Mouse (Mus musculus) lung, embryonic 16.5 days (tissue): Measurements from ENCODE around the gene Alpk1. TPM values are rescaled to one million over a fixed set of nuclear protein-coding genes. Genes with fewer than 3 reads are reported as not detected.

Experiments
- ATAC-seq: fragments of 200-750 bp; cut with Nextera tagmentation; 2 replicates; pipeline ENCODE4 v1.8.0; 2017; ENCODE audit warnings: low read depth, mild to moderate bottlenecking, moderate library complexity
- H3K27ac ChIP-seq: fragments of 300-500 bp; sonication (generic); 2 replicates; pipeline ENCODE4 v1.5.1; 2014; ENCODE audit warnings: mild to moderate bottlenecking, control low read depth, low read length
- H3K27me3 ChIP-seq: fragments of 300-500 bp; sonication (generic); 2 replicates; pipeline ENCODE4 v1.6.1; 2014; ENCODE audit warnings: low read depth, low read length, mixed read lengths; ENCODE audit not compliant: control insufficient read depth, insufficient read depth
- H3K36me3 ChIP-seq: fragments of 300-500 bp; sonication (generic); 2 replicates; pipeline ENCODE4 v1.6.1; 2014; ENCODE audit warnings: low read length; ENCODE audit not compliant: control insufficient read depth, insufficient read depth
- H3K4me1 ChIP-seq: fragments of 300-500 bp; sonication (generic); replicated peaks from 2 replicates; pipeline ENCODE4 v1.6.1; 2014; ENCODE audit warnings: low read length, mixed read lengths; ENCODE audit not compliant: control insufficient read depth, insufficient read depth
- H3K4me2 ChIP-seq: fragments of 300-500 bp; sonication (generic); 2 replicates; pipeline ENCODE4 v1.6.1; 2014; ENCODE audit warnings: low read depth, low read length, control low read depth
- H3K4me3 ChIP-seq: fragments of 300-500 bp; sonication (generic); 2 replicates; pipeline ENCODE4 v1.5.1; 2014; ENCODE audit warnings: mild to moderate bottlenecking, low read length, control low read depth
- H3K9ac ChIP-seq: fragments of 300-500 bp; sonication (generic); 2 replicates; pipeline ENCODE4 v1.6.1; 2014; ENCODE audit warnings: low read length, control low read depth
- H3K9me3 ChIP-seq: fragments of 300-500 bp; sonication (generic); 2 replicates; pipeline ENCODE4 v1.6.1; 2016; ENCODE audit warnings: low read length; ENCODE audit not compliant: control insufficient read depth
- WGBS: fragments of 180-500 bp; shearing (Covaris S2); extraction: QIAGEN DNeasy Blood & Tissue Kit; methylation state at CpG from one replicate; pipeline ENCODE4 v1.1.7; 2014; 5-methylcytosine and 5-hydroxymethylcytosine counted together
- polyA plus RNA-seq: library from polyadenylated mRNA; unstranded; fragments of >200 nt; fragmentation: Nextera tagmentation; extraction: Ambion mirVana; gene quantifications from 2 replicates; pipeline ENCODE4 v1.2.1, GENCODE M21; 2015

The Alpk1 gene
- polyA plus RNA-seq, 1 experiment from 2014 or later: 2.1 TPM

GRCm38 (mm10) chr3:127640762-127641700, 139.3 kb downstream of the Alpk1 start:
- WGBS: 3% methylated on average over 37 of the region's 37 CpGs
- Histone ChIP-seq H3K27me3 (peaks cover 89% of the 10 kb centered on the region), H3K4me2 (peak overlapping the region; percentile 26), H3K4me1 (no peaks in the 10 kb centered on the region; the same call in 1 of the 2 replicates), H3K27ac (no peak overlapping the region), H3K9me3 (no peaks in the 10 kb centered on the region), H3K36me3 (no peaks in the 10 kb centered on the region), H3K4me3 (peak overlapping the region; percentile 3; the same call in 1 of the 2 replicates), H3K9ac (no peak overlapping the region)
- ATAC-seq: peak; percentile 59; the same call in 1 of the 2 replicates

- H3K27ac ChIP-seq: no peak overlapping the region
- H3K4me1 ChIP-seq: no peaks in the 10 kb centered on the region; the same call in 1 of the 2 replicates
- ATAC-seq: 0 out of 2 replicates have a peak, but pooled peaks have one; percentile 28
- H3K36me3 ChIP-seq: no peaks in the 10 kb centered on the region
- no peak overlapping the region for H3K4me3 ChIP-seq
- 2% methylated on average over 36 of the region's 36 CpGs for WGBS
- H3K27me3 ChIP-seq: peaks cover 87% of the 10 kb centered on the region
- H3K9ac ChIP-seq: no peak overlapping the region
- no peaks in the 10 kb centered on the region for H3K9me3 ChIP-seq
- peak overlapping the region; percentile 26; the same call in 1 of the 2 replicates for H3K4me2 ChIP-seq
Measured at GRCm38 (mm10) chr3:127639875-127640761, 140.2 kb downstream of the Alpk1 start.

GRCm38 (mm10) chr3:127634984-127635349, 145.4 kb downstream of the Alpk1 start:
- Histone ChIP-seq H3K27ac (no peak overlapping the region), H3K9me3 (no peaks in the 10 kb centered on the region), H3K36me3 (no peaks in the 10 kb centered on the region), H3K4me2 (no peak overlapping the region), H3K4me3 (no peak overlapping the region), H3K27me3 (peaks cover 87% of the 10 kb centered on the region), H3K9ac (no peak overlapping the region), H3K4me1 (peaks cover 23% of the 10 kb centered on the region)
- WGBS: 11% methylated on average over 3 of the region's 3 CpGs
- ATAC-seq: no peak

GRCm38 (mm10) chr3:127634101-127634983, 146.0 kb downstream of the Alpk1 start:
- Histone ChIP-seq H3K4me3 (peak overlapping the region; percentile 42), H3K36me3 (no peaks in the 10 kb centered on the region), H3K9ac (no peak overlapping the region), H3K4me1 (peaks cover 23% of the 10 kb centered on the region), H3K27ac (no peak overlapping the region), H3K9me3 (no peaks in the 10 kb centered on the region), H3K4me2 (peak overlapping the region; percentile 59), H3K27me3 (peaks cover 87% of the 10 kb centered on the region)
- 1% methylated on average over 58 of the region's 58 CpGs for WGBS
- peak; percentile 89 for ATAC-seq

GRCm38 (mm10) chr3:127633080-127634032, 147.0 kb downstream of the Alpk1 start, which contains the start of gene Neurog2:
TSS of gene Neurog2 (plus strand) at chr3:127633135.
- H3K9me3 ChIP-seq: no peaks in the 10 kb centered on the region
- WGBS: under 1% methylated on average over 84 of the region's 92 CpGs
- ATAC-seq: peak; percentile 42
- H3K4me3 ChIP-seq: peak within 1 kb of the TSS; percentile 42
- no peak within 1 kb of the TSS for H3K9ac ChIP-seq
- H3K27ac ChIP-seq: no peak within 1 kb of the TSS
- H3K27me3 ChIP-seq: peaks cover 86% of the 10 kb centered on the region
- H3K4me1 ChIP-seq: peaks cover 23% of the 10 kb centered on the region
- H3K4me2 ChIP-seq: peak within 1 kb of the TSS; percentile 59
- no peaks in the 10 kb centered on the region for H3K36me3 ChIP-seq

- whole genome bisulfite sequencing: 0% methylated on average over 31 of the region's 32 CpGs
- Histone ChIP-seq H3K9ac (no peak overlapping the region), H3K9me3 (no peaks in the 10 kb centered on the region), H3K4me3 (peak overlapping the region; percentile 42), H3K27me3 (peaks cover 86% of the 10 kb centered on the region), H3K4me2 (peak overlapping the region; percentile 59), H3K4me1 (peaks cover 25% of the 10 kb centered on the region), H3K27ac (no peak overlapping the region), H3K36me3 (no peaks in the 10 kb centered on the region)
- ATAC-seq: 0 out of 2 replicates have a peak, but pooled peaks have one; percentile 15
Measured at GRCm38 (mm10) chr3:127632531-127632930, 147.8 kb downstream of the Alpk1 start.

- no peak for ATAC-seq
- peaks cover 86% of the 10 kb centered on the region for H3K27me3 ChIP-seq
- H3K36me3 ChIP-seq: no peaks in the 10 kb centered on the region
- 1% methylated on average over 10 of the region's 10 CpGs for WGBS
- no peaks in the 10 kb centered on the region for H3K9me3 ChIP-seq
- no peak overlapping the region for H3K4me2 ChIP-seq
- peaks cover 25% of the 10 kb centered on the region for H3K4me1 ChIP-seq
- no peak overlapping the region for H3K4me3 ChIP-seq
- no peak overlapping the region for H3K9ac ChIP-seq
- H3K27ac ChIP-seq: no peak overlapping the region
Measured at GRCm38 (mm10) chr3:127631582-127631981, 148.7 kb downstream of the Alpk1 start.
